17 mouse cellular contexts compared by ENCODE assay signal in genomic region chr5:23523936-23524335, GRCm38 (mm10).
"Had no signal": no experiment of that assay in that cellular context is flagged by ENCODE, and none has a peak within 500 bp of the region (broad histone marks: within the 10 kb centered on the region; RNA-seq: fewer than 3 reads in every experiment).

No protein-coding gene starts in this region.

- H3K9ac ChIP-seq: limb, embryonic 12.5 days; limb, embryonic 15.5 days; liver, embryonic 13.5 days; midbrain, embryonic 13.5 days; neural tube, embryonic 13.5 days had no signal

- H3K27ac ChIP-seq: kidney, postnatal 0 days; limb, embryonic 12.5 days; limb, embryonic 15.5 days; liver, embryonic 13.5 days; midbrain, embryonic 10.5 days; midbrain, embryonic 13.5 days; neural tube, embryonic 13.5 days had no signal

- DNase-seq: kidney, adult 18-20 months; left cerebral cortex, postnatal 4 days; liver, embryonic 13.5 days; lung, adult 2 months; lung, postnatal 10 days; lung, postnatal 36 days; retina, postnatal 1 day; right cerebral cortex, postnatal 25 days had no signal

- H3K4me3 ChIP-seq: limb, embryonic 12.5 days; limb, embryonic 15.5 days; liver, embryonic 13.5 days; megakaryocyte, embryonic 14.5 days; midbrain, embryonic 10.5 days; midbrain, embryonic 13.5 days; myocyte; neural tube, embryonic 13.5 days had no signal

- ATAC-seq: midbrain, embryonic 13.5 days; midbrain, embryonic 16.5 days had no signal

- H3K9me3 ChIP-seq: limb, embryonic 12.5 days; limb, embryonic 15.5 days; liver, embryonic 13.5 days; megakaryocyte, embryonic 14.5 days; midbrain, embryonic 10.5 days; midbrain, embryonic 13.5 days; neural tube, embryonic 13.5 days had no signal

- H3K4me2 ChIP-seq: limb, embryonic 12.5 days; limb, embryonic 15.5 days; liver, embryonic 13.5 days; midbrain, embryonic 13.5 days; neural tube, embryonic 13.5 days had no signal

- H3K4me1 ChIP-seq: limb, embryonic 12.5 days; limb, embryonic 15.5 days; midbrain, embryonic 10.5 days had no signal

- H3K27me3 ChIP-seq: limb, embryonic 12.5 days; limb, embryonic 15.5 days; liver, embryonic 13.5 days; megakaryocyte, embryonic 14.5 days; midbrain, embryonic 13.5 days; neural tube, embryonic 13.5 days had no signal
